Mouse (Mus musculus) left cerebral cortex, postnatal 36 days (tissue): ENCODE results near the gene Lbhd1. TPM values are rescaled to one million over a fixed set of nuclear protein-coding genes. Genes with fewer than 3 reads are reported as not detected.
A peak's percentile ranks its signal among the peaks of the same experiment; 100 is the strongest.

Experiments used
- DNase-seq, 2 experiments: peaks; one replicate each; pipeline ENCODE4 v3.0.0; 2021 to 2022; ENCODE audit warnings: low spot score in 2 of 2, mixed read lengths in 1 of 2
- intact Hi-C: fragments of 180-260 bp; cut with DNase I; formaldehyde crosslinking; loops from one replicate; pipeline ENCODE4 v1.15.1; 2025
- microRNA-seq: library from miRNA; unstranded; fragments of <30 nt; microRNA quantifications from one replicate; pipeline ENCODE4 v1.2.0, GENCODE M21; 2022
- total RNA-seq, 2 experiments: library from RNA; stranded (reverse); gene quantifications; 2 replicates each; pipeline ENCODE4 v1.2.3; 2021

Gene Lbhd1
- total RNA-seq, 2 experiments from 2014 or later: 4.8 to 5.0 TPM

GRCm38 (mm10) chr19:8941136-8941514 is 57.6 kb downstream of the Lbhd1 start:
- intact Hi-C loops: loop anchor here (5.0 kb wide), 1 partner anchor 54 kb away; the partner anchor contains the start of genes 1810009A15Rik and Gm49416
- no peak for DNase-seq

GRCm38 (mm10) chr19:8941515-8942217 is 58.1 kb downstream of the Lbhd1 start, which contains the start of gene Mta2:
Gene Mta2, plus strand, starts transcription at chr19:8941875.
- intact Hi-C loops: loop anchor here (5.0 kb wide), 1 partner anchor 54 kb away; the partner anchor contains the start of genes 1810009A15Rik and Gm49416
- peak; percentile 92 to 94 for DNase-seq

Small RNA genes lying within 50 kb of the gene (microRNA-seq; reads per million reads assigned to microRNA genes)
- gene Mir5136: not detected

Other genes with a start within 250 kb of the Lbhd1 start
- 100 to 1,000 TPM; 157 to 166 TPM for gene Chrm1, start 219.9 kb upstream of the Lbhd1 start, total RNA-seq
- gene Slc3a2, start 160.4 kb upstream of the Lbhd1 start, total RNA-seq: 100 to 1,000 TPM; 151 to 173 TPM
- gene Wdr74, start 147.9 kb upstream of the Lbhd1 start, total RNA-seq: 10 to 100 TPM; 50.8 to 55.2 TPM
- 1 to 10 TPM in 1 of 2 experiments, not detected in 1; 3.4 TPM for gene 1700092M07Rik, start 143.0 kb upstream of the Lbhd1 start, total RNA-seq
- 10 to 100 TPM; 57.9 to 81.8 TPM for gene Stx5a, start 142.3 kb upstream of the Lbhd1 start, total RNA-seq
- 10 to 100 TPM; 68.5 to 99.7 TPM for gene Nxf1, start 126.7 kb upstream of the Lbhd1 start, total RNA-seq
- gene Tmem223, start 112.7 kb upstream of the Lbhd1 start, total RNA-seq: 10 to 100 TPM; 68.5 to 75.9 TPM
- 10 to 100 TPM in 1 of 2 experiments, 1 to 10 TPM in 1; 8.9 to 11.0 TPM for gene Tmem179b, start 109.3 kb upstream of the Lbhd1 start, total RNA-seq
- gene Taf6l, start 97.3 kb upstream of the Lbhd1 start, total RNA-seq: 10 to 100 TPM; 12.5 to 14.4 TPM
- 100 to 1,000 TPM; 102 to 107 TPM for gene Polr2g, start 85.2 kb upstream of the Lbhd1 start, total RNA-seq
- 1 to 10 TPM; 4.9 to 6.3 TPM for gene Zbtb3, start 81.2 kb upstream of the Lbhd1 start, total RNA-seq
- gene Ttc9c, start 64.4 kb upstream of the Lbhd1 start, total RNA-seq: 10 to 100 TPM; 33.1 to 33.3 TPM
- 100 to 1,000 TPM; 110 to 118 TPM for gene Hnrnpul2, start 63.7 kb upstream of the Lbhd1 start, total RNA-seq
- not detected for gene AC129217.1, start 54.0 kb upstream of the Lbhd1 start, total RNA-seq
- gene Bscl2, start 46.3 kb upstream of the Lbhd1 start, total RNA-seq: 100 to 1,000 TPM; 118 TPM
- gene Gng3, start 44.5 kb upstream of the Lbhd1 start, total RNA-seq: 100 to 1,000 TPM; 190 to 230 TPM
- gene Lrrn4cl, start 33.0 kb upstream of the Lbhd1 start, total RNA-seq: 1 to 10 TPM; 1.3 to 1.6 TPM
- 100 to 1,000 TPM in 1 of 2 experiments, 10 to 100 TPM in 1; 92.2 to 101 TPM for gene Ubxn1, start 12.2 kb upstream of the Lbhd1 start, total RNA-seq
- gene Uqcc3, start 2.8 kb upstream of the Lbhd1 start, total RNA-seq: 10 to 100 TPM; 32.1 to 39.8 TPM
- not detected for gene Gm49403, start 198 bp downstream of the Lbhd1 start, total RNA-seq
- gene 1810009A15Rik, start 5.1 kb downstream of the Lbhd1 start, total RNA-seq: 10 to 100 TPM; 21.6 to 26.6 TPM
- 1 to 10 TPM in 1 of 2 experiments, not detected in 1; 7.6 TPM for gene Gm49416, start 5.2 kb downstream of the Lbhd1 start, total RNA-seq
- 10 to 100 TPM; 22.4 to 25.3 TPM for gene Ints5, start 9.3 kb downstream of the Lbhd1 start, total RNA-seq
- gene Ganab, start 14.3 kb downstream of the Lbhd1 start, total RNA-seq: 100 to 1,000 TPM in 1 of 2 experiments, 10 to 100 TPM in 1; 95.3 to 102 TPM
- gene B3gat3, start 36.6 kb downstream of the Lbhd1 start, total RNA-seq: 100 to 1,000 TPM; 167 to 187 TPM
- 1 to 10 TPM; 7.0 to 7.2 TPM for gene Rom1, start 45.6 kb downstream of the Lbhd1 start, total RNA-seq
- gene Eml3, start 45.8 kb downstream of the Lbhd1 start, total RNA-seq: 10 to 100 TPM in 1 of 2 experiments, 1 to 10 TPM in 1; 9.6 to 12.6 TPM
- gene Mta2, start 58.1 kb downstream of the Lbhd1 start, total RNA-seq: 10 to 100 TPM; 43.9 to 52.0 TPM
- gene Tut1, start 70.1 kb downstream of the Lbhd1 start, total RNA-seq: 10 to 100 TPM; 17.5 to 21.5 TPM
- 100 to 1,000 TPM; 219 to 232 TPM for gene Eef1g, start 83.3 kb downstream of the Lbhd1 start, total RNA-seq
- gene Ahnak, start 105.6 kb downstream of the Lbhd1 start, total RNA-seq: 10 to 100 TPM; 16.6 to 32.1 TPM
- gene Scgb1a1, start 204.2 kb downstream of the Lbhd1 start, total RNA-seq: not detected